Comparison of ENCODE assay signal across 8 mouse cellular contexts in the genomic region with DNA sequence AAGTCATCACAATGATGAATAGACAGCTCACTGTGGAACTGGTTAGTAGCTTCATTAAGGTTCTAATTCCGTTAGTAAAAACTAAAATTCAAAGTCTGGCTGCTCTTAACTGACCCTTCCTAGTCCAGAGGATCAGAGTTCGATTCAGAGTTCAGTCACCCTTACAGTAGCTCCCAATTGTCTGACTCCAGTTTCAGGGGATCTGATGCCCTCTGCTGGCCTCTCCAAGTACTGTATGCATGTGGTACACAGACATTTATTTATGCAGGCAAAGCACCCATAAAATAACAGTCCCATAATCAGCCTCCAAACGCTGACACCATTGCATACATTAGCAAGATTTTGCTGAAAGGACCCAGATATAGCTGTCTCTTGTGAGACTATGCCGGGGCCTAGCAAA. TPM values are rescaled to one million over a fixed set of nuclear protein-coding genes. Genes with fewer than 3 reads are reported as not detected.
A peak's percentile ranks its signal among the peaks of the same experiment; 100 is the strongest.
DNase-seq lines count a peak whose midpoint lies in the region.

No protein-coding gene starts in this region.

- H3K4me3 ChIP-seq in limb, embryonic 10.5 days = no peak overlapping the region

- WGBS in limb, embryonic 10.5 days = 30% methylated on average over 4 of the region's 4 CpGs

- no peaks in the 10 kb centered on the region for H3K27me3 ChIP-seq in limb, embryonic 10.5 days (ENCODE audit: low read depth, poor library complexity, severe bottlenecking)

- H3K9me3 ChIP-seq in limb, embryonic 10.5 days (replicated peaks) = no peaks in the 10 kb centered on the region

- H3K27ac ChIP-seq in limb, embryonic 10.5 days = no peak overlapping the region

- H3K36me3 ChIP-seq in limb, embryonic 10.5 days = no peaks in the 10 kb centered on the region

- peak; percentile 40 to 71 for DNase-seq in urinary bladder, adult 18-20 months (ENCODE audit: low spot score in 2 of 2)
- no peak for DNase-seq in urinary bladder, postnatal 10 days (ENCODE audit: low spot score)
- peak; percentile 74 to 78 for DNase-seq in cerebellum, adult 18-20 months
- DNase-seq in forelimb bud, embryonic 11.5 days (ENCODE audit: low read depth, low spot score) = peak; percentile 62
- DNase-seq in kidney, adult 8-10 months = peak; percentile 62 to 88
- DNase-seq in limb, embryonic 10.5 days (ENCODE audit: low spot score) = peak; percentile 78
- peak; percentile 29 to 46 for DNase-seq in natural killer cell, adult 2 months (ENCODE audit: low spot score in 2 of 2)
- DNase-seq in testis, postnatal 14 days (ENCODE audit: low spot score) = peak; percentile 21

- 0 out of 2 replicates have a peak, but pooled peaks cover 3% of the 10 kb centered on the region for H3K4me1 ChIP-seq in limb, embryonic 10.5 days

RNA-seq across cellular contexts. Expression of a gene that starts 56.2 kb away (rescaled TPM):
- polyA plus RNA-seq in limb, embryonic 10.5 days (2016; fragmentation: Nextera tagmentation; extraction: Ambion mirVana) = 19.8 TPM in 2 replicates
